Mouse (Mus musculus) kidney, adult 2 months (tissue): ENCODE data around the gene Poldip2.

Experiments
- CTCF ChIP-seq: fragments of 200-500 bp; conservative IDR thresholded peaks from 2 replicates; pipeline ENCODE4 v1.5.1; 2011; ENCODE audit warnings: low read depth, mild to moderate bottlenecking, control low read depth, low read length, moderate library complexity, mixed read lengths; ENCODE audit not compliant: insufficient read depth, insufficient read length
- POLR2A ChIP-seq: fragments of 200-500 bp; IDR thresholded peaks from one replicate; pipeline ENCODE4 v1.6.1; 2011; ENCODE audit warnings: low read depth, low read length, control low read depth

DNA sequence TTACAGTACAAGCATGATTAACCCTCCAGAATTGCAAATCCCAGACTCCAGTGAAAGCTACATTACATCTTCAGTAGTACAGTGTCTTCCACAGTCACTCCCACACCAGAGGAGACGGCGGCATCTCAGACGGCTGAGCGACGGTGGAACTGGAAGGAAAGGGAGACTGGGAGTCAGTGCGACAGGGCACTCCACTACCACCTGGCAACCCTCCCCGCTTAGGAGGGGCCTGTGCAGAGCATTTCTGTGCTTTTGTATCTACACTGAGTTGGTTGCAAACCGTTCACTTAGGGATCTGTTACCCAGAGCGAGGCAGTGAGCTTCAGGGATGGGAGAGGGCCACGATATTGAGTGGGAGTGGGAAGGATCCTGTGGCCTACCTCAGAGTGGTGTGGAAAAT is 56.8 kb downstream of the Poldip2 start:
- TF ChIP-seq CTCF (no peak), POLR2A (no peak)
